Mouse (Mus musculus) embryonic facial prominence, embryonic 12.5 days (tissue): Measurements from ENCODE around the gene Wdr37. TPM values are rescaled to one million over a fixed set of nuclear protein-coding genes. Genes with fewer than 3 reads are reported as not detected.
"Not testable (repeated sequence)": the region's sequence is repeated elsewhere in the genome, so short reads cannot be mapped to it uniquely, and the experiment has no call there.

Source experiments
- ATAC-seq: fragments of 200-750 bp; cut with Nextera tagmentation; 2 replicates; pipeline ENCODE4 v1.8.0; 2017; ENCODE audit not compliant: insufficient number of reproducible peaks, insufficient read depth, low FRiP score, low TSS enrichment
- H3K27ac ChIP-seq: fragments of 300-500 bp; sonication (generic); 2 replicates; pipeline ENCODE4 v1.5.1; 2016; ENCODE audit warnings: mild to moderate bottlenecking
- H3K27me3 ChIP-seq: fragments of 300-500 bp; sonication (generic); 2 replicates; pipeline ENCODE4 v1.6.1; 2016; ENCODE audit warnings: mild to moderate bottlenecking, moderate library complexity
- H3K36me3 ChIP-seq: fragments of 300-500 bp; sonication (generic); 2 replicates; pipeline ENCODE4 v1.6.1; 2016; ENCODE audit warnings: mild to moderate bottlenecking
- H3K4me1 ChIP-seq: fragments of 300-500 bp; sonication (generic); 2 replicates; pipeline ENCODE4 v1.6.1; 2016
- H3K4me2 ChIP-seq: fragments of 300-500 bp; sonication (generic); replicated peaks from 2 replicates; pipeline ENCODE4 v1.6.1; 2016; ENCODE audit warnings: mild to moderate bottlenecking, moderate library complexity
- H3K4me3 ChIP-seq: fragments of 300-500 bp; sonication (generic); 2 replicates; pipeline ENCODE4 v1.5.1; 2016; ENCODE audit warnings: mild to moderate bottlenecking
- H3K9ac ChIP-seq: fragments of 300-500 bp; sonication (generic); 2 replicates; pipeline ENCODE4 v1.6.1; 2016; ENCODE audit warnings: mild to moderate bottlenecking, moderate library complexity
- H3K9me3 ChIP-seq: fragments of 300-500 bp; sonication (generic); 2 replicates; pipeline ENCODE4 v1.6.1; 2016; ENCODE audit warnings: mild to moderate bottlenecking, moderate library complexity
- WGBS: fragments of 180-500 bp; shearing (Covaris S2); methylation state at CpG from one replicate; pipeline ENCODE4 v1.1.7; 2016; 5-methylcytosine and 5-hydroxymethylcytosine counted together
- polyA plus RNA-seq: library from polyadenylated mRNA; unstranded; fragments of >200 nt; fragmentation: Nextera tagmentation; extraction: Ambion mirVana; gene quantifications from 2 replicates; pipeline ENCODE4 v1.2.1, GENCODE M21; 2016

The Wdr37 gene
- polyA plus RNA-seq = 32.0 and 32.3 TPM in 2 replicates

DNA sequence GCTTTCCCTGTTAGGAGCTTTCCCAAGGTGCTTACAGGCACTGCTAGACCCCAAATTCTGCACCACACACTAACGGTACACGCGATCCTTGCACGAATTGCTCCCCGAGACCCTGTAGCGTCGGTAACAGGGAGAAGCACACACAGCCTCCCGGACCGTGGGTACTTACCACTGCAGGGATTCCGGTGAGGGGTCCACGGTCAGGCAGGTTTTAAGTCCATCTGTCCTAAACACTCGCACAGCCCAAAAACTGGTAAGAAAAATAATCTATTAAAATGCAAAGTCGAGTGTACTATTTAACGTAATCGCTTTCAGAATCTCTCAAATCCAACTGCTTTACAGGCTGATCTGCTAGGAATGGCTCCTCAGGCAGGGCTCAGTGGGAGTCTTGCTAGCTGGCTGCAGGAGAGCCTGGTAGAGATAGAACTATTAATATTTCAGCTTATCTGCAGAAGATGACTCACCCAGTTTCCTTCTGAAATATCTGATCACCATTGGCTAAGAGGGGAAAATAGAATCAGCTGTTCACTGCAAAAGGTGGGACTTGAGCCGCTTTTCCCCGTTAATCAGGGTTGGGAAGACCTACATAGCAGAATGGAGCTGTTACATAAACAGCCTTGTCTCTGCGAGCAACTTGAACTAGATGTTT, at the start of gene Wdr37:
TSS of gene Wdr37 (minus strand) at position 596 of the 649 bp plus-strand sequence.
- under 1% methylated on average over 18 of the region's 18 CpGs for WGBS
- Histone ChIP-seq H3K9me3 (no peaks in the 10 kb centered on the region), H3K27ac (peak within 1 kb of the TSS; percentile 95), H3K36me3 (0 out of 2 replicates have a peak, but pooled peaks cover 5% of the 10 kb centered on the region), H3K4me1 (peaks cover 7% of the 10 kb centered on the region), H3K27me3 (no peaks in the 10 kb centered on the region), H3K4me2 (peak within 1 kb of the TSS; percentile 59), H3K4me3 (peak within 1 kb of the TSS; percentile 87), H3K9ac (peak within 1 kb of the TSS; percentile 81)
- ATAC-seq = peak; percentile 71; the same call in 1 of the 2 replicates

- not testable (repeated sequence) for H3K4me2 ChIP-seq, H3K27ac ChIP-seq, H3K36me3 ChIP-seq, H3K9ac ChIP-seq, H3K4me3 ChIP-seq, ATAC-seq, H3K9me3 ChIP-seq, H3K27me3 ChIP-seq, H3K4me1 ChIP-seq
- 88% methylated on average over 8 of the region's 8 CpGs for WGBS
Measured at GRCm38 (mm10) chr13:8913890-8914289, 42.2 kb upstream of the Wdr37 start.

GRCm38 (mm10) chr13:8905986-8906385, 34.3 kb upstream of the Wdr37 start:
- 90% methylated on average over 2 of the region's 2 CpGs for WGBS

GRCm38 (mm10) chr13:8888603-8889002, 16.9 kb upstream of the Wdr37 start:
- Histone ChIP-seq H3K36me3 (peaks cover 13% of the 10 kb centered on the region), H3K9me3 (no peaks in the 10 kb centered on the region), H3K27me3 (no peaks in the 10 kb centered on the region), H3K27ac (no peak overlapping the region), H3K9ac (no peak overlapping the region), H3K4me2 (no peak overlapping the region), H3K4me3 (no peak overlapping the region), H3K4me1 (peaks cover 8% of the 10 kb centered on the region; the same call in 1 of the 2 replicates)
- no peak for ATAC-seq
- WGBS = 95% methylated on average over 1 of the region's 1 CpGs

More at GRCm38 (mm10) chr13:8905986-8906385, 34.3 kb upstream of the Wdr37 start:
- H3K27ac ChIP-seq, H3K4me2 ChIP-seq, H3K4me3 ChIP-seq, H3K27me3 ChIP-seq, H3K9ac ChIP-seq, H3K36me3 ChIP-seq, ATAC-seq, H3K4me1 ChIP-seq: not testable (repeated sequence)
- H3K9me3 ChIP-seq = peaks cover 11% of the 10 kb centered on the region; the same call in 1 of the 2 replicates

GRCm38 (mm10) chr13:8886185-8886560, 14.5 kb upstream of the Wdr37 start:
- H3K9ac ChIP-seq = peak overlapping the region; percentile 62
- no peaks in the 10 kb centered on the region for H3K27me3 ChIP-seq
- peaks cover 8% of the 10 kb centered on the region; the same call in 1 of the 2 replicates for H3K4me1 ChIP-seq
- peaks cover 13% of the 10 kb centered on the region for H3K36me3 ChIP-seq
- peak overlapping the region; percentile 64 for H3K4me2 ChIP-seq
- H3K9me3 ChIP-seq = no peaks in the 10 kb centered on the region
- peak overlapping the region; percentile 73 for H3K4me3 ChIP-seq
- no peak for ATAC-seq
- 4% methylated on average over 9 of the region's 9 CpGs for WGBS
- H3K27ac ChIP-seq = peak overlapping the region; percentile 91; the same call in 1 of the 2 replicates

DNA sequence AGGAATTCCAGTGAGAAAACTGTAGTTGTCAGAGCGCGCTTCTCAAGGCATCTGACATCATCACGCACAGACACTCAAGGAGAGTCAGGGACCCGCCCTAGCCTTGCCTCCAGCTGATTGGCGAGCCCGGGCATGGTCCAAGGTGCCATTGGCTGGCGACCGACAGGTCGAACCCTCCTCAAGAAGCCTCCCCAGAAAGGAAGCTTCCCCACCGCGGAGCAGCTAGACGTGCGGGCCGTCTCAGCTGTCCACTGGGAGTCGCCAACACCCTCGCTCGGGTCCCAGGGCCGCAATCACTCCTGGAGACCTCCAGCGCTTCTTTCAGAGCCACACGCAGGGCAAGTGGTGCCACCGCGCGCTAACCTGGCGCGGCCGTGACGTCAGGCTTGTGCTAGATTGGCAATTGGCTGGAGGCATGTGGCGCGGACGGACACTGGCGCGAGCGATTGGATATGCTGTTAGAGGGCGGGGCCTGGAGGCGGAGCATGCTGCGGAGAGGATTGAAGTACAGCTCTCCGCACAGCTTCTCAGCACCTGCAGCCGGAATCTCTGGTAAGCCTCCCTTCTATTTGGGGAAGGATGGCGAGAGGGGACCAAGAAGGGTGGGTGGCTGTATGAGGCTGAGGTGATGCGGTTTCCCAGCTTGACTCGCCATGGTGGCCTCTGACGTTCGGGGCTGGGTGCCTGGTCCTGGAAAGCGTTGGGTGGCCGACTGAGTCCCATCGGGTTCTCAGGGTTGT, 13.9 kb upstream of the Wdr37 start, which contains the start of gene Idi1:
TSS of gene Idi1 (plus strand) at position 57 of the 740 bp plus-strand sequence.
- Histone ChIP-seq H3K4me1 (peaks cover 8% of the 10 kb centered on the region; the same call in 1 of the 2 replicates), H3K9ac (peak within 1 kb of the TSS; percentile 66), H3K4me2 (peak within 1 kb of the TSS; percentile 64), H3K27ac (peak within 1 kb of the TSS; percentile 91), H3K4me3 (peak within 1 kb of the TSS; percentile 73), H3K36me3 (peaks cover 13% of the 10 kb centered on the region), H3K9me3 (no peaks in the 10 kb centered on the region), H3K27me3 (no peaks in the 10 kb centered on the region)
- under 1% methylated on average over 46 of the region's 46 CpGs for WGBS
- ATAC-seq = peak; percentile 100

- not testable (repeated sequence) for H3K36me3 ChIP-seq, ATAC-seq
- WGBS = 79% methylated on average over 5 of the region's 5 CpGs
Measured at GRCm38 (mm10) chr13:8883870-8884269, 12.2 kb upstream of the Wdr37 start.

DNA sequence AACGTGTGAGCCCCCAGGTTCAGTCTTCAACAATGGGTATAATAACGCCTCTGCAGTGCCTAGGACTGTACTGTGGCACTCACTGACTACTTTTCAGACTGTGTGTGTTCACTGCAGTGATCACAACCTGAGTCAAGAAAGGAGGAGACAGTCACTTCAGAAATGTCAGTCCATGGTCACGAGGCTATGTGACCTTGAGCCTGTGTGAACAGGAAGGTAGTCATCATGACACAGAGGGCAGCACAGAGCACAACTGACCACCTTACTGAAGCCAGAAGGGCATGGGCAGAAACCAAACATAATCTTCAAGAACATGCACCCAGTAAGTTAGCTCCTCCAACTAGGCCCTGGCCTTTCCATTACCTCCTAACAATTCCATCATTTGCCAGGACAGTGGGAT, 9.9 kb upstream of the Wdr37 start:
- no peak overlapping the region for H3K27ac ChIP-seq
- WGBS = 60% methylated on average over 3 of the region's 3 CpGs
- H3K9me3 ChIP-seq = no peaks in the 10 kb centered on the region
- H3K9ac ChIP-seq = no peak overlapping the region
- ATAC-seq = no peak
- H3K27me3 ChIP-seq = no peaks in the 10 kb centered on the region
- no peak overlapping the region for H3K4me2 ChIP-seq
- H3K4me3 ChIP-seq = no peak overlapping the region
- 0 out of 2 replicates have a peak, but pooled peaks cover 3% of the 10 kb centered on the region for H3K4me1 ChIP-seq
- no peaks in the 10 kb centered on the region for H3K36me3 ChIP-seq

More at GRCm38 (mm10) chr13:8883870-8884269, 12.2 kb upstream of the Wdr37 start:
- H3K27me3 ChIP-seq, H3K27ac ChIP-seq, H3K4me3 ChIP-seq, H3K4me1 ChIP-seq, H3K9ac ChIP-seq, H3K4me2 ChIP-seq, H3K9me3 ChIP-seq: not testable (repeated sequence)

DNA sequence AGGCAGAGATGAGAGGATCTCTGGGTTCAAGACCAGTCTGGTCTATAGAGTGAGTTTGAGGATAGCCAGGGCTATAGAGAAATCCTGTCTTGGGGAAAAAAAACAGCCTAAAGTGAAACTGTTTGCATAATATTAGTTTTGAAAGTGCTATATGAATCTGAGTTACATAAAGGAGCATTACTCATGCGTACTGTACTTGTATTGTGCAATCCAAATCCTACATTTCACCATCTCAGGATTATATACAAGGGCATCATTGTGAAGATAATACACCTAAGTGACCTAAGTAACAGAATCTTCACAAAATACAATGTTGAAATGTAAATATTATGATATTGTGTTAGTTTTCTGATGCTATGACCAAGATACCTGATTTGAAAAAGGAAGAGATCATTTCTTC, 2.1 kb upstream of the Wdr37 start:
- Histone ChIP-seq H3K4me3 (no peak overlapping the region), H3K9ac (no peak overlapping the region), H3K27me3 (no peaks in the 10 kb centered on the region), H3K36me3 (no peaks in the 10 kb centered on the region), H3K27ac (no peak overlapping the region), H3K4me1 (peaks cover 7% of the 10 kb centered on the region), H3K9me3 (no peaks in the 10 kb centered on the region), H3K4me2 (no peak overlapping the region)
- no peak for ATAC-seq
- WGBS = 94% methylated on average over 1 of the region's 1 CpGs

- ATAC-seq = peak; percentile 94
- H3K36me3 ChIP-seq = 0 out of 2 replicates have a peak, but pooled peaks cover 6% of the 10 kb centered on the region
- H3K9me3 ChIP-seq = no peaks in the 10 kb centered on the region
- WGBS = under 1% methylated on average over 57 of the region's 57 CpGs
- H3K4me3 ChIP-seq = peak overlapping the region; percentile 87
- peak overlapping the region; percentile 81 for H3K9ac ChIP-seq
- no peaks in the 10 kb centered on the region for H3K27me3 ChIP-seq
- H3K27ac ChIP-seq = peak overlapping the region; percentile 95
- peaks cover 7% of the 10 kb centered on the region for H3K4me1 ChIP-seq
- peak overlapping the region; percentile 59 for H3K4me2 ChIP-seq
Measured at GRCm38 (mm10) chr13:8870510-8871313, 997 bp downstream of the Wdr37 start.

DNA sequence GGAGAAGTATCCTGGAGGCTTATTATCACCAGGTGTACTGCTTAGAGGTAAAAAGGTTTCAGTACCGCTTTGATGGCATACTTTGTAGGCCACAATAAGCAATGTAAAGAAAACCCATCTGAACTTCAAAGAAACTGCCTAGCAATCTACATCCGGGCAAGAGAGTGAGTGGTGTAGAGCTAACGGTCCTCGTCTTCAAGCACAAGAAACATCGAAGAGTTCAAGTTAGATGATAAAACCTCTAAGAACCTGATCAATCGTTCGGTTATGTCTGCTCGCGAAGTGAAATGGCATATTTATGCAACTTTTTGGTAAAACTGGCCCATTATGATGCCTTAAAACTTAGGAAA, 1.6 kb downstream of the Wdr37 start:
- ATAC-seq = no peak
- 5% methylated on average over 9 of the region's 9 CpGs for WGBS

More for the DNA sequence above, 1.6 kb downstream of the Wdr37 start:
- H3K4me1 ChIP-seq = peaks cover 7% of the 10 kb centered on the region
- no peaks in the 10 kb centered on the region for H3K9me3 ChIP-seq
- H3K27me3 ChIP-seq = no peaks in the 10 kb centered on the region
- 0 out of 2 replicates have a peak, but pooled peaks cover 6% of the 10 kb centered on the region for H3K36me3 ChIP-seq
- peak overlapping the region; percentile 59 for H3K4me2 ChIP-seq
- peak overlapping the region; percentile 87 for H3K4me3 ChIP-seq
- peak overlapping the region; percentile 81 for H3K9ac ChIP-seq
- peak overlapping the region; percentile 95 for H3K27ac ChIP-seq
